Mouse (Mus musculus) liver, adult 2 months (tissue): ENCODE measurements around the gene Ppp1r1b. TPM values are rescaled to one million over a fixed set of nuclear protein-coding genes. Genes with fewer than 3 reads are reported as not detected.
A peak's percentile ranks its signal among the peaks of the same experiment; 100 is the strongest.

Experiments
- DNase-seq: peaks from one replicate; pipeline ENCODE4 v3.0.0-alpha.2; 2011; ENCODE audit warnings: low read depth, low spot score; ENCODE audit errors: extremely low read depth
- H3K27ac ChIP-seq: fragments of 200-500 bp; replicated peaks from 2 replicates; pipeline ENCODE4 v1.5.1; 2012; ENCODE audit warnings: low read depth, mild to moderate bottlenecking, control low read depth, inconsistent platforms, low read length; ENCODE audit not compliant: insufficient read depth
- H3K27me3 ChIP-seq: fragments of 200-500 bp; 2 replicates; pipeline ENCODE4 v1.6.1; 2012; ENCODE audit warnings: mild to moderate bottlenecking, moderate library complexity, low read length, inconsistent platforms; ENCODE audit not compliant: control insufficient read depth, insufficient read depth
- H3K36me3 ChIP-seq: fragments of 200-500 bp; 2 replicates; pipeline ENCODE4 v1.6.1; 2012; ENCODE audit warnings: low read length, inconsistent platforms; ENCODE audit not compliant: control insufficient read depth, insufficient read depth
- H3K4me1 ChIP-seq: fragments of 200-500 bp; 2 replicates; pipeline ENCODE4 v1.6.1; 2011; ENCODE audit warnings: low read length; ENCODE audit not compliant: control insufficient read depth, insufficient read depth
- H3K4me3 ChIP-seq: fragments of 200-500 bp; 2 replicates; pipeline ENCODE4 v1.5.1; 2011; ENCODE audit warnings: low read depth, mild to moderate bottlenecking, control low read depth, low read length, moderate library complexity; ENCODE audit not compliant: insufficient read depth
- H3K79me2 ChIP-seq: fragments of 200-500 bp; 2 replicates; pipeline ENCODE4 v1.6.1; 2012; ENCODE audit warnings: inconsistent platforms, mild to moderate bottlenecking, low read length, moderate library complexity; ENCODE audit not compliant: control insufficient read depth, insufficient read depth
- H3K9ac ChIP-seq: fragments of 200-500 bp; 2 replicates; pipeline ENCODE4 v1.6.1; 2012; ENCODE audit warnings: low read depth, mild to moderate bottlenecking, control low read depth, inconsistent platforms, low read length
- CTCF ChIP-seq: fragments of 200-500 bp; IDR thresholded peaks from 2 replicates; pipeline ENCODE4 v1.5.1; 2011; ENCODE audit warnings: low read depth, low read length, control low read depth
- POLR2A ChIP-seq: fragments of 200-500 bp; IDR thresholded peaks from 2 replicates; pipeline ENCODE4 v1.6.1; 2011; ENCODE audit warnings: low read length, control low read depth; ENCODE audit not compliant: insufficient read depth; ENCODE audit errors: extremely low read depth
- WGBS: fragments of 180-500 bp; shearing (Covaris S2); methylation state at CpG from one replicate; pipeline ENCODE4 v1.1.7; 2018; 5-methylcytosine and 5-hydroxymethylcytosine counted together
- polyA plus RNA-seq: library from polyadenylated mRNA; depleted of rRNA; stranded (reverse); fragments of >200 nt; gene quantifications from 2 replicates; pipeline ENCODE4 v1.2.3, GENCODE M21; 2012
- total RNA-seq: library from RNA; depleted of rRNA; stranded (reverse); fragments of >200 nt; gene quantifications from 2 replicates; pipeline ENCODE4 v1.2.3, GENCODE M21; 2014

Ppp1r1b gene
- total and polyA plus RNA-seq, 2 experiments: 0.55 to 4.3 TPM

- H3K4me1 ChIP-seq: no peaks in the 10 kb centered on the region; the same call in 1 of the 2 replicates
- DNase-seq: no peak
- no peak within 1 kb of the TSS for H3K27ac ChIP-seq
- H3K9ac ChIP-seq: no peak within 1 kb of the TSS
- no peaks in the 10 kb centered on the region for H3K36me3 ChIP-seq
- TF ChIP-seq POLR2A: no peak
- TF ChIP-seq CTCF: no peak
- no peak within 1 kb of the TSS for H3K4me3 ChIP-seq
- 74% methylated on average over 14 of the region's 14 CpGs for WGBS
- H3K27me3 ChIP-seq: 0 out of 2 replicates have a peak, but pooled peaks cover 4% of the 10 kb centered on the region
- H3K79me2 ChIP-seq: no peaks in the 10 kb centered on the region
These were observed 35.2 kb downstream of the Ppp1r1b start, which contains the start of gene Tcap for GRCm38 (mm10) chr11:98383261-98384030. Gene Tcap (plus strand): TSS chr11:98383811.

DNA sequence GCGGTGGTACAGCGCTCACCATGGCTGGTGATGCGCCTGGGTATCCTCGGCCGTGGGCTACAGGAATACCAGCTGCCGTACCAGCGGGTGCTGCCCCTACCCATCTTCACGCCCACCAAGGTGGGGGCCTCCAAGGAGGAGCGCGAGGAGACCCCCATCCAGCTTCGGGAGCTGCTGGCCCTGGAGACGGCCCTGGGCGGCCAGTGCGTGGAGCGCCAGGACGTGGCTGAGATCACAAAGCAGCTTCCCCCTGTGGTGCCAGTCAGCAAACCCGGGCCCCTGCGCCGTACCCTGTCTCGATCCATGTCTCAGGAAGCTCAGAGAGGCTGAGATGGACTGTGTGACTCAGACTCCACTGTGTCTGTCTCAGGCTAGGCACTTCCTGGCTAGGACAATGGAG is 36.0 kb downstream of the Ppp1r1b start:
- Histone ChIP-seq H3K36me3 (no peaks in the 10 kb centered on the region), H3K79me2 (no peaks in the 10 kb centered on the region), H3K9ac (no peak overlapping the region), H3K4me1 (no peaks in the 10 kb centered on the region; the same call in 1 of the 2 replicates), H3K27ac (no peak overlapping the region), H3K4me3 (no peak overlapping the region), H3K27me3 (0 out of 2 replicates have a peak, but pooled peaks cover 4% of the 10 kb centered on the region)
- TF ChIP-seq CTCF (no peak), POLR2A (no peak)
- WGBS: 88% methylated on average over 20 of the region's 20 CpGs
- DNase-seq: no peak

- no peak overlapping the region for H3K27ac ChIP-seq
- H3K4me3 ChIP-seq: no peak overlapping the region
- 62% methylated on average over 8 of the region's 8 CpGs for WGBS
- H3K79me2 ChIP-seq: no peaks in the 10 kb centered on the region
- DNase-seq: peak; percentile 47
- H3K9ac ChIP-seq: no peak overlapping the region
- no peaks in the 10 kb centered on the region; the same call in 1 of the 2 replicates for H3K4me1 ChIP-seq
- no peak for TF ChIP-seq POLR2A
- no peak for TF ChIP-seq CTCF
- H3K36me3 ChIP-seq: no peaks in the 10 kb centered on the region
- 0 out of 2 replicates have a peak, but pooled peaks cover 4% of the 10 kb centered on the region for H3K27me3 ChIP-seq
These were observed 36.8 kb downstream of the Ppp1r1b start for GRCm38 (mm10) chr11:98384721-98385637.

GRCm38 (mm10) chr11:98385638-98386585 is 37.7 kb downstream of the Ppp1r1b start, which contains the start of gene Pnmt:
Gene Pnmt (plus strand): TSS chr11:98386450.
- no peaks in the 10 kb centered on the region for H3K36me3 ChIP-seq
- H3K27ac ChIP-seq: no peak within 1 kb of the TSS
- no peak for TF ChIP-seq POLR2A
- TF ChIP-seq CTCF: no peak
- no peaks in the 10 kb centered on the region; the same call in 1 of the 2 replicates for H3K4me1 ChIP-seq
- 0 out of 2 replicates have a peak, but pooled peaks cover 4% of the 10 kb centered on the region for H3K27me3 ChIP-seq
- DNase-seq: no peak
- H3K9ac ChIP-seq: no peak within 1 kb of the TSS
- no peak within 1 kb of the TSS for H3K4me3 ChIP-seq
- no peaks in the 10 kb centered on the region for H3K79me2 ChIP-seq
- WGBS: 57% methylated on average over 25 of the region's 25 CpGs

GRCm38 (mm10) chr11:98386596-98386995 is 38.4 kb downstream of the Ppp1r1b start:
- Histone ChIP-seq H3K4me1 (no peaks in the 10 kb centered on the region; the same call in 1 of the 2 replicates), H3K27ac (no peak overlapping the region), H3K79me2 (no peaks in the 10 kb centered on the region), H3K27me3 (0 out of 2 replicates have a peak, but pooled peaks cover 4% of the 10 kb centered on the region), H3K36me3 (no peaks in the 10 kb centered on the region), H3K9ac (no peak overlapping the region), H3K4me3 (no peak overlapping the region)
- TF ChIP-seq POLR2A (no peak), CTCF (no peak)
- 20% methylated on average over 24 of the region's 24 CpGs for WGBS
- no peak for DNase-seq
